Mouse (Mus musculus): ENCODE measurements at regions not wholly inside any gene's neighbourhood (a gene's known extent, or its start where the extent isn't known, plus 50 kb on each side); places are given as distances from the start of the nearest gene placed in this dataset.

- no peak for ATAC-seq (replicated peaks; ENCODE audit: insufficient number of reproducible peaks, low FRiP score, low TSS enrichment)
- Histone ChIP-seq H3K4me2 (no peak overlapping the region), H3K36me3 (ENCODE audit: control insufficient read depth, insufficient read depth, low read length) (no peaks in the 10 kb centered on the region), H3K27me3 (ENCODE audit: control insufficient read depth, insufficient read depth, low read length) (no peaks in the 10 kb centered on the region), H3K9me3 (replicated peaks; ENCODE audit: control insufficient read depth, low read length) (no peaks in the 10 kb centered on the region), H3K4me1 (ENCODE audit: control insufficient read depth, insufficient read depth, low read length) (no peaks in the 10 kb centered on the region), H3K4me3 (ENCODE audit: low read depth, low read length) (no peak overlapping the region), H3K9ac (ENCODE audit: low read depth, low read length) (no peak overlapping the region), H3K27ac (ENCODE audit: low read depth, low read length) (no peak overlapping the region)
- 72% methylated on average over 5 of the region's 5 CpGs for WGBS (ENCODE audit: insufficient replicate concordance)
Observed at GRCm38 (mm10) chr11:9932360-9933265, 740.9 kb downstream of the Abca13 start.

- no peaks in the 10 kb centered on the region for H3K27me3 ChIP-seq (ENCODE audit: control insufficient read depth, insufficient read depth, low read length)
- no peaks in the 10 kb centered on the region for H3K9me3 ChIP-seq (replicated peaks; ENCODE audit: control insufficient read depth, low read length)
- no peaks in the 10 kb centered on the region for H3K4me1 ChIP-seq (ENCODE audit: control insufficient read depth, insufficient read depth, low read length)
- no peak overlapping the region for H3K4me2 ChIP-seq
- H3K4me3 ChIP-seq (ENCODE audit: low read depth, low read length) = no peak overlapping the region
- no peak for ATAC-seq (replicated peaks; ENCODE audit: insufficient number of reproducible peaks, low FRiP score, low TSS enrichment)
- H3K9ac ChIP-seq (ENCODE audit: low read depth, low read length) = no peak overlapping the region
- H3K36me3 ChIP-seq (ENCODE audit: control insufficient read depth, insufficient read depth, low read length) = no peaks in the 10 kb centered on the region
- H3K27ac ChIP-seq (ENCODE audit: low read depth, low read length) = no peak overlapping the region
Observed at GRCm38 (mm10) chr11:9962696-9963202, 771.0 kb downstream of the Abca13 start.

- Histone ChIP-seq H3K9me3 (replicated peaks; ENCODE audit: control insufficient read depth, low read length) (no peaks in the 10 kb centered on the region), H3K4me2 (no peak overlapping the region), H3K27me3 (ENCODE audit: control insufficient read depth, insufficient read depth, low read length) (no peaks in the 10 kb centered on the region), H3K9ac (ENCODE audit: low read depth, low read length) (no peak overlapping the region), H3K27ac (ENCODE audit: low read depth, low read length) (no peak overlapping the region), H3K4me3 (ENCODE audit: low read depth, low read length) (no peak overlapping the region), H3K36me3 (ENCODE audit: control insufficient read depth, insufficient read depth, low read length) (no peaks in the 10 kb centered on the region), H3K4me1 (ENCODE audit: control insufficient read depth, insufficient read depth, low read length) (no peaks in the 10 kb centered on the region)
- ATAC-seq (replicated peaks; ENCODE audit: insufficient number of reproducible peaks, low FRiP score, low TSS enrichment) = no peak
Observed at GRCm38 (mm10) chr11:9982974-9983373, 791.2 kb downstream of the Abca13 start.

- H3K4me3 ChIP-seq (ENCODE audit: low read depth, low read length) = no peak overlapping the region
- 60% methylated on average over 5 of the region's 5 CpGs for WGBS (ENCODE audit: insufficient replicate concordance)
Observed at GRCm38 (mm10) chr11:9994601-9995166, 802.9 kb downstream of the Abca13 start.

GRCm38 (mm10) chr11:9995356-9995755 lies 803.6 kb downstream of the Abca13 start:
- H3K4me3 ChIP-seq (ENCODE audit: low read depth, low read length) = no peak overlapping the region
- no peak overlapping the region for H3K4me2 ChIP-seq
- no peak for ATAC-seq (replicated peaks; ENCODE audit: insufficient number of reproducible peaks, low FRiP score, low TSS enrichment)
- no peaks in the 10 kb centered on the region for H3K36me3 ChIP-seq (ENCODE audit: control insufficient read depth, insufficient read depth, low read length)
- H3K27me3 ChIP-seq (ENCODE audit: control insufficient read depth, insufficient read depth, low read length) = no peaks in the 10 kb centered on the region
- H3K9ac ChIP-seq (ENCODE audit: low read depth, low read length) = no peak overlapping the region
- no peaks in the 10 kb centered on the region for H3K9me3 ChIP-seq (replicated peaks; ENCODE audit: control insufficient read depth, low read length)
- no peaks in the 10 kb centered on the region for H3K4me1 ChIP-seq (ENCODE audit: control insufficient read depth, insufficient read depth, low read length)
- H3K27ac ChIP-seq (ENCODE audit: low read depth, low read length) = no peak overlapping the region

More at GRCm38 (mm10) chr11:9994601-9995166, 802.9 kb downstream of the Abca13 start:
- no peaks in the 10 kb centered on the region for H3K9me3 ChIP-seq (replicated peaks; ENCODE audit: control insufficient read depth, low read length)
- H3K9ac ChIP-seq (ENCODE audit: low read depth, low read length) = no peak overlapping the region
- H3K4me1 ChIP-seq (ENCODE audit: control insufficient read depth, insufficient read depth, low read length) = no peaks in the 10 kb centered on the region
- no peak overlapping the region for H3K27ac ChIP-seq (ENCODE audit: low read depth, low read length)
- no peaks in the 10 kb centered on the region for H3K27me3 ChIP-seq (ENCODE audit: control insufficient read depth, insufficient read depth, low read length)
- no peaks in the 10 kb centered on the region for H3K36me3 ChIP-seq (ENCODE audit: control insufficient read depth, insufficient read depth, low read length)
- H3K4me2 ChIP-seq = no peak overlapping the region
- ATAC-seq (replicated peaks; ENCODE audit: insufficient number of reproducible peaks, low FRiP score, low TSS enrichment) = no peak

- H3K4me1 ChIP-seq (ENCODE audit: control insufficient read depth, insufficient read depth, low read length) = no peaks in the 10 kb centered on the region
- no peak overlapping the region for H3K27ac ChIP-seq (ENCODE audit: low read depth, low read length)
- H3K27me3 ChIP-seq (ENCODE audit: control insufficient read depth, insufficient read depth, low read length) = no peaks in the 10 kb centered on the region
- no peak overlapping the region for H3K9ac ChIP-seq (ENCODE audit: low read depth, low read length)
- no peak overlapping the region for H3K4me3 ChIP-seq (ENCODE audit: low read depth, low read length)
- no peaks in the 10 kb centered on the region for H3K9me3 ChIP-seq (replicated peaks; ENCODE audit: control insufficient read depth, low read length)
- WGBS (ENCODE audit: insufficient replicate concordance) = 59% methylated on average over 5 of the region's 5 CpGs
- no peaks in the 10 kb centered on the region for H3K36me3 ChIP-seq (ENCODE audit: control insufficient read depth, insufficient read depth, low read length)
- no peak for ATAC-seq (replicated peaks; ENCODE audit: insufficient number of reproducible peaks, low FRiP score, low TSS enrichment)
- H3K4me2 ChIP-seq = no peak overlapping the region
Observed at GRCm38 (mm10) chr11:9997532-9998138, 805.9 kb downstream of the Abca13 start.

GRCm38 (mm10) chr11:10002170-10002569 lies 810.4 kb downstream of the Abca13 start:
- H3K4me2 ChIP-seq = no peak overlapping the region
- H3K27me3 ChIP-seq (ENCODE audit: control insufficient read depth, insufficient read depth, low read length) = no peaks in the 10 kb centered on the region
- H3K4me3 ChIP-seq (ENCODE audit: low read depth, low read length) = no peak overlapping the region
- no peak overlapping the region for H3K9ac ChIP-seq (ENCODE audit: low read depth, low read length)
- no peaks in the 10 kb centered on the region for H3K4me1 ChIP-seq (ENCODE audit: control insufficient read depth, insufficient read depth, low read length)
- no peak overlapping the region for H3K27ac ChIP-seq (ENCODE audit: low read depth, low read length)
- no peaks in the 10 kb centered on the region for H3K9me3 ChIP-seq (replicated peaks; ENCODE audit: control insufficient read depth, low read length)
- 30% methylated on average over 2 of the region's 2 CpGs for WGBS (ENCODE audit: insufficient replicate concordance)
- H3K36me3 ChIP-seq (ENCODE audit: control insufficient read depth, insufficient read depth, low read length) = no peaks in the 10 kb centered on the region
- no peak for ATAC-seq (replicated peaks; ENCODE audit: insufficient number of reproducible peaks, low FRiP score, low TSS enrichment)

- Histone ChIP-seq H3K4me2 (no peak overlapping the region), H3K27me3 (ENCODE audit: control insufficient read depth, insufficient read depth, low read length) (no peaks in the 10 kb centered on the region), H3K4me3 (ENCODE audit: low read depth, low read length) (no peak overlapping the region), H3K36me3 (ENCODE audit: control insufficient read depth, insufficient read depth, low read length) (no peaks in the 10 kb centered on the region), H3K9ac (ENCODE audit: low read depth, low read length) (no peak overlapping the region), H3K4me1 (ENCODE audit: control insufficient read depth, insufficient read depth, low read length) (no peaks in the 10 kb centered on the region), H3K27ac (ENCODE audit: low read depth, low read length) (no peak overlapping the region), H3K9me3 (replicated peaks; ENCODE audit: control insufficient read depth, low read length) (no peaks in the 10 kb centered on the region)
- ATAC-seq (replicated peaks; ENCODE audit: insufficient number of reproducible peaks, low FRiP score, low TSS enrichment) = no peak
- WGBS (ENCODE audit: insufficient replicate concordance) = 75% methylated on average over 3 of the region's 3 CpGs
Observed at GRCm38 (mm10) chr11:10006881-10007280, 815.1 kb downstream of the Abca13 start.
